Mouse (Mus musculus) forebrain, embryonic 10.5 days (tissue): ENCODE measurements at regions not wholly inside any gene's neighbourhood (a gene's known extent, or its start where the extent isn't known, plus 50 kb on each side); places are given as distances from the start of the nearest gene placed in this dataset.

Source experiments
- DNase-seq: peaks from one replicate; pipeline ENCODE4 v3.0.0-alpha.2; 2017; ENCODE audit warnings: low spot score; ENCODE audit errors: extremely low spot score
- H3K27ac ChIP-seq: fragments of 300-500 bp; sonication (generic); 2 replicates; pipeline ENCODE4 v1.5.1; 2016; ENCODE audit warnings: mild to moderate bottlenecking
- H3K27me3 ChIP-seq: fragments of 300-500 bp; sonication (generic); 2 replicates; pipeline ENCODE4 v1.6.1; 2016; ENCODE audit warnings: mild to moderate bottlenecking; ENCODE audit not compliant: poor library complexity, severe bottlenecking
- H3K36me3 ChIP-seq: fragments of 300-500 bp; sonication (generic); replicated peaks from 2 replicates; pipeline ENCODE4 v1.6.1; 2016; ENCODE audit warnings: mild to moderate bottlenecking, moderate library complexity
- H3K4me1 ChIP-seq: fragments of 300-500 bp; sonication (generic); 2 replicates; pipeline ENCODE4 v1.6.1; 2016
- H3K4me3 ChIP-seq: fragments of 300-500 bp; sonication (generic); 2 replicates; pipeline ENCODE4 v1.5.1; 2016; ENCODE audit warnings: mild to moderate bottlenecking, moderate library complexity
- H3K9me3 ChIP-seq: fragments of 300-500 bp; sonication (generic); 2 replicates; pipeline ENCODE4 v1.6.1; 2016; ENCODE audit warnings: mild to moderate bottlenecking, moderate library complexity
- WGBS: fragments of 180-500 bp; shearing (Covaris S2); methylation state at CpG from one replicate; pipeline ENCODE4 v1.1.7; 2016; 5-methylcytosine and 5-hydroxymethylcytosine counted together

GRCm38 (mm10) chr3:66546576-66546975, 249.9 kb upstream of the Veph1 start:
- no peak for DNase-seq
- no peaks in the 10 kb centered on the region for H3K4me1 ChIP-seq
- H3K36me3 ChIP-seq, result no peaks in the 10 kb centered on the region
- H3K27ac ChIP-seq, result no peak overlapping the region
- no peaks in the 10 kb centered on the region for H3K27me3 ChIP-seq
- H3K4me3 ChIP-seq, result no peak overlapping the region
- peaks cover 4% of the 10 kb centered on the region; the same call in 1 of the 2 replicates for H3K9me3 ChIP-seq
- 87% methylated on average over 4 of the region's 4 CpGs for WGBS

GRCm38 (mm10) chr3:66544139-66544933, 247.7 kb upstream of the Veph1 start:
- H3K27me3 ChIP-seq, result peaks cover 2% of the 10 kb centered on the region; the same call in 1 of the 2 replicates
- peaks cover 4% of the 10 kb centered on the region; the same call in 1 of the 2 replicates for H3K9me3 ChIP-seq
- H3K36me3 ChIP-seq, result no peaks in the 10 kb centered on the region
- H3K4me1 ChIP-seq, result no peaks in the 10 kb centered on the region
- DNase-seq, result no peak
- no peak overlapping the region for H3K27ac ChIP-seq
- 89% methylated on average over 5 of the region's 5 CpGs for WGBS
- no peak overlapping the region for H3K4me3 ChIP-seq

- Histone ChIP-seq H3K4me3 (no peak overlapping the region), H3K9me3 (peaks cover 4% of the 10 kb centered on the region; the same call in 1 of the 2 replicates), H3K4me1 (peaks cover 3% of the 10 kb centered on the region), H3K27me3 (peaks cover 14% of the 10 kb centered on the region), H3K27ac (no peak overlapping the region), H3K36me3 (no peaks in the 10 kb centered on the region)
- 85% methylated on average over 3 of the region's 3 CpGs for WGBS
- no peak for DNase-seq
Measured at GRCm38 (mm10) chr3:66542865-66543264, 246.2 kb upstream of the Veph1 start.

GRCm38 (mm10) chr3:66537913-66538312, 241.3 kb upstream of the Veph1 start:
- Histone ChIP-seq H3K4me3 (no peak overlapping the region), H3K27me3 (peaks cover 15% of the 10 kb centered on the region), H3K4me1 (peaks cover 18% of the 10 kb centered on the region), H3K36me3 (no peaks in the 10 kb centered on the region), H3K9me3 (peaks cover 4% of the 10 kb centered on the region; the same call in 1 of the 2 replicates), H3K27ac (no peak overlapping the region)
- 85% methylated on average over 7 of the region's 7 CpGs for WGBS
- DNase-seq, result no peak

- H3K36me3 ChIP-seq, result no peaks in the 10 kb centered on the region
- no peak overlapping the region for H3K4me3 ChIP-seq
- no peak for DNase-seq
- 53% methylated on average over 3 of the region's 3 CpGs for whole genome bisulfite sequencing
- no peak overlapping the region for H3K27ac ChIP-seq
- H3K4me1 ChIP-seq, result peaks cover 18% of the 10 kb centered on the region
- H3K27me3 ChIP-seq, result peaks cover 15% of the 10 kb centered on the region
- peaks cover 4% of the 10 kb centered on the region; the same call in 1 of the 2 replicates for H3K9me3 ChIP-seq
Measured at GRCm38 (mm10) chr3:66537106-66537893, 240.7 kb upstream of the Veph1 start.

GRCm38 (mm10) chr3:66536673-66537072, 240.0 kb upstream of the Veph1 start:
- 90% methylated on average over 11 of the region's 11 CpGs for WGBS
- Histone ChIP-seq H3K4me3 (no peak overlapping the region), H3K4me1 (peaks cover 18% of the 10 kb centered on the region), H3K36me3 (no peaks in the 10 kb centered on the region), H3K27me3 (peaks cover 15% of the 10 kb centered on the region), H3K9me3 (no peaks in the 10 kb centered on the region; the same call in 1 of the 2 replicates), H3K27ac (no peak overlapping the region)
- no peak for DNase-seq

- 91% methylated on average over 8 of the region's 8 CpGs for WGBS
- Histone ChIP-seq H3K9me3 (no peaks in the 10 kb centered on the region), H3K4me3 (no peak overlapping the region), H3K36me3 (no peaks in the 10 kb centered on the region), H3K27me3 (peaks cover 15% of the 10 kb centered on the region), H3K27ac (no peak overlapping the region), H3K4me1 (peaks cover 18% of the 10 kb centered on the region)
- DNase-seq, result no peak
Measured at GRCm38 (mm10) chr3:66535786-66536529, 239.3 kb upstream of the Veph1 start.

GRCm38 (mm10) chr3:66519925-66520324, 223.3 kb upstream of the Veph1 start:
- WGBS, result 92% methylated on average over 1 of the region's 1 CpGs
- no peaks in the 10 kb centered on the region for H3K27me3 ChIP-seq
- H3K4me3 ChIP-seq, result no peak overlapping the region
- peaks cover 6% of the 10 kb centered on the region; the same call in 1 of the 2 replicates for H3K4me1 ChIP-seq
- no peak for DNase-seq
- H3K9me3 ChIP-seq, result no peaks in the 10 kb centered on the region; the same call in 1 of the 2 replicates
- H3K36me3 ChIP-seq, result no peaks in the 10 kb centered on the region
- no peak overlapping the region for H3K27ac ChIP-seq

- 66% methylated on average over 2 of the region's 2 CpGs for WGBS
- no peak overlapping the region for H3K27ac ChIP-seq
Measured at GRCm38 (mm10) chr3:66518289-66518688, 221.7 kb upstream of the Veph1 start.

GRCm38 (mm10) chr3:66515773-66516406, 219.3 kb upstream of the Veph1 start:
- Histone ChIP-seq H3K27me3 (no peaks in the 10 kb centered on the region), H3K27ac (no peak overlapping the region), H3K4me3 (no peak overlapping the region), H3K9me3 (no peaks in the 10 kb centered on the region; the same call in 1 of the 2 replicates), H3K36me3 (no peaks in the 10 kb centered on the region), H3K4me1 (peaks cover 6% of the 10 kb centered on the region; the same call in 1 of the 2 replicates)
- 77% methylated on average over 6 of the region's 6 CpGs for WGBS
- DNase-seq, result no peak

More at GRCm38 (mm10) chr3:66518289-66518688, 221.7 kb upstream of the Veph1 start:
- no peak overlapping the region for H3K4me3 ChIP-seq
- H3K4me1 ChIP-seq, result peaks cover 6% of the 10 kb centered on the region; the same call in 1 of the 2 replicates
- H3K9me3 ChIP-seq, result no peaks in the 10 kb centered on the region; the same call in 1 of the 2 replicates
- H3K36me3 ChIP-seq, result no peaks in the 10 kb centered on the region
- DNase-seq, result no peak
- H3K27me3 ChIP-seq, result no peaks in the 10 kb centered on the region

GRCm38 (mm10) chr3:66514587-66514986, 217.9 kb upstream of the Veph1 start:
- no peak for DNase-seq
- 91% methylated on average over 8 of the region's 8 CpGs for WGBS
- H3K27me3 ChIP-seq, result no peaks in the 10 kb centered on the region
- H3K4me3 ChIP-seq, result no peak overlapping the region
- H3K9me3 ChIP-seq, result no peaks in the 10 kb centered on the region; the same call in 1 of the 2 replicates
- no peaks in the 10 kb centered on the region for H3K36me3 ChIP-seq
- H3K4me1 ChIP-seq, result peaks cover 6% of the 10 kb centered on the region; the same call in 1 of the 2 replicates
- no peak overlapping the region for H3K27ac ChIP-seq

- H3K4me3 ChIP-seq, result no peak overlapping the region
- no peak overlapping the region for H3K27ac ChIP-seq
- 92% methylated on average over 1 of the region's 1 CpGs for WGBS
- no peaks in the 10 kb centered on the region for H3K27me3 ChIP-seq
- H3K9me3 ChIP-seq, result no peaks in the 10 kb centered on the region; the same call in 1 of the 2 replicates
- DNase-seq, result no peak
- no peaks in the 10 kb centered on the region for H3K4me1 ChIP-seq
- no peaks in the 10 kb centered on the region for H3K36me3 ChIP-seq
Measured at GRCm38 (mm10) chr3:66512408-66512807, 215.8 kb upstream of the Veph1 start.
